Mouse (Mus musculus): ENCODE measurements around the gene Usp2. TPM values are rescaled to one million over a fixed set of nuclear protein-coding genes. Genes with fewer than 3 reads are reported as not detected.
A peak's percentile ranks its signal among the peaks of the same experiment; 100 is the strongest.

The Usp2 gene
- polyA plus RNA-seq, 1 experiment: 7.2 TPM

DNA sequence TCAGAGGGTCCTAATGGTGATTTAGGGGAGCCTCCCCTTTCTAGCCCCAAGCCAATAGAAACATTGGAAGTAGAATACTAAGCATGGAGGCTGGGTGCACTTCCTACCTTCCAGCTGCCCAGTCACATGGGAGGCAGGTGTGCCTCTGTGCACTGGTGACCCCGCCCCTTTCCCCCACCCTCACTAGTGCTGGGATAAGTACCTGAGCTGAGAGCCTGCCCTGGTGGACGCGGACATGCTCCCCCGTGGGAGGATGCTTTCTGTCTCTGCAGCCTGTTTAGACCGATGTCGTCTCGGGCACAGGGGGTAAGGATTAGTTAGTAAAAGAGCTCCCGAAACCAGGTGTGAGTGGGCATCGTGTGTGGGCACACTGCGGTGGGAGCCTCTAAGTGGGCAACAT is 20.1 kb downstream of the Usp2 start:
- Histone ChIP-seq H3K4me3 (ENCODE audit: insufficient read depth, low read depth, low read length) (no peak overlapping the region), H3K27ac (replicated peaks; ENCODE audit: low read depth, low read length) (0 out of 2 replicates have a peak overlapping the region, but pooled peaks have one; percentile 1), H3K4me1 (ENCODE audit: control insufficient read depth, insufficient read depth, insufficient read length, low read length) (peaks cover 16% of the 10 kb centered on the region)

GRCm38 (mm10) chr9:44087761-44088455 is 21.1 kb downstream of the Usp2 start:
- Histone ChIP-seq H3K27ac (replicated peaks; ENCODE audit: low read depth, low read length) (0 out of 2 replicates have a peak overlapping the region, but pooled peaks have one; percentile 31), H3K4me3 (ENCODE audit: insufficient read depth, low read depth, low read length) (no peak overlapping the region), H3K4me1 (ENCODE audit: control insufficient read depth, insufficient read depth, insufficient read length, low read length) (peaks cover 16% of the 10 kb centered on the region)

- Histone ChIP-seq H3K4me3 (ENCODE audit: insufficient read depth, low read depth, low read length) (no peak overlapping the region), H3K27ac (replicated peaks; ENCODE audit: low read depth, low read length) (no peak overlapping the region), H3K4me1 (ENCODE audit: control insufficient read depth, insufficient read depth, insufficient read length, low read length) (peaks cover 16% of the 10 kb centered on the region)
Measured at GRCm38 (mm10) chr9:44088877-44089608, 22.2 kb downstream of the Usp2 start.

DNA sequence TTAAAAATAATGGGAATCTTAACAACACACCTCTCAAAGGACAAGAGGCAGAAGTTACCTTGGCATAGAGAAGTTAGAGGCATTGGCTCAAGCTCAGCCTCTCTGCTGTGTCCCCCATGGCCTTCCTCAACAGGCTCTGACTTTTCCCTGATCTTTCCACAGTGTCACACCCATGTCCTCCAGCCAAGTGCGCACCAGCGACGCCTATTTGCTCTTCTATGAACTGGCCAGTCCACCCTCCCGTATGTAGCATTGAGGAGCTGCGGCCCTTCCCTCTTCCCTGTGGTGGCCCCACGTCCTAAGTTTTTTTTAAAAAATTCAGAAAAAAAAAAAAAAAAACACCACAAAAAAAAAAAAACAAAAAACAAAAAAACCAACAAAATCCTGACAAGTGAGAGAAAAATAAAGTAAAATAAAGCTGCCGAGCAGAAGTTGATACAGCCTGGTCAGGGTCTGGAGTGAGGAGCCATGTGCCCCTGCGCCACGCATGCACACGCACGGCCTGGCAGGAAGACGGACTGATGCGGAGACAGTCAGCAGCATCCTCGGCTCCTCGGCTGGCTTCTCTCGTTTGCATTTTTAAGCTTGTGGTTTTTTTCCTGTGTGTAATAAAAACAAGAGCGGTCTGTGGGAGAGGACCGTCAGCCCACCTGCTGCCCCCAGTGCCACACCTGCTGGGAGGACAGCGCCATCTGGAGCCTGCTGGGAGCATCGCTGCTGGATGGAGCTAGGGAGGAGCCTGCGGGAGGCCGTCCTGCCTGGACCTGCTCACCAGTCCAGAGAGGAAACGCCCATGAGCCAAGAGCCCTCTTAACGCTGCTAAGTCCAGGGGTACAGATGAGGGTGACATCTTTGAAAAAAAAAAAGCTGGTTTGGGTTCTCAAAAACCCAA is 27.0 kb downstream of the Usp2 start:
- Histone ChIP-seq H3K4me3 (ENCODE audit: insufficient read depth, low read depth, low read length) (no peak overlapping the region), H3K27ac (replicated peaks; ENCODE audit: low read depth, low read length) (no peak overlapping the region), H3K4me1 (ENCODE audit: control insufficient read depth, insufficient read depth, insufficient read length, low read length) (peaks cover 8% of the 10 kb centered on the region; the same call in 1 of the 2 replicates)

GRCm38 (mm10) chr9:44094737-44095136 is 27.9 kb downstream of the Usp2 start:
- Histone ChIP-seq H3K4me3 (ENCODE audit: insufficient read depth, low read depth, low read length) (no peak overlapping the region), H3K27ac (replicated peaks; ENCODE audit: low read depth, low read length) (no peak overlapping the region), H3K4me1 (ENCODE audit: control insufficient read depth, insufficient read depth, insufficient read length, low read length) (0 out of 2 replicates have a peak, but pooled peaks cover 3% of the 10 kb centered on the region)

DNA sequence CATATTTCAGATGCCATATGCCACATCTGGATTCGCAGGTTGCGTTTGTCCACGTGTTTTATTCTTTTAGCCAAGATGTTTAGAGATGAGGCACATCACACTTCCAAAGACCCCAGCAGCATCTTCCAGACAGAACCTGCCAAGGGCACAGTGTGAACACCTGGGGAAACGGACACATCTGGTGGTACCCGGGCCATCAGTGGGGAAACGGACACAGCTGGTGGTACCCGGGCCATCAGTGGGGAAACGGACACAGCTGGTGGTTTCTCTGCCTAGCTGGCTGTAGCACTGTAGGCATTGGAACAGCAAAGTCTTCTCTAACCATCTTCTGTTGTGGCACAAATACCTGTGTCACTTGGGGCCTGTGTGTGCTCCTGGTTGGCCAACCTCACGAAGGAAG is 29.0 kb downstream of the Usp2 start:
- Histone ChIP-seq H3K4me3 (ENCODE audit: insufficient read depth, low read depth, low read length) (no peak overlapping the region), H3K4me1 (ENCODE audit: control insufficient read depth, insufficient read depth, insufficient read length, low read length) (no peaks in the 10 kb centered on the region), H3K27ac (replicated peaks; ENCODE audit: low read depth, low read length) (no peak overlapping the region)

- Histone ChIP-seq H3K4me3 (ENCODE audit: insufficient read depth, low read depth, low read length) (no peak overlapping the region), H3K4me1 (ENCODE audit: control insufficient read depth, insufficient read depth, insufficient read length, low read length) (no peaks in the 10 kb centered on the region), H3K27ac (replicated peaks; ENCODE audit: low read depth, low read length) (no peak overlapping the region)
Measured at GRCm38 (mm10) chr9:44096536-44096935, 29.7 kb downstream of the Usp2 start.

- H3K4me1 ChIP-seq (ENCODE audit: control insufficient read depth, insufficient read depth, insufficient read length, low read length): no peaks in the 10 kb centered on the region; the same call in 1 of the 2 replicates
- no peak within 1 kb of the TSS for H3K4me3 ChIP-seq (ENCODE audit: insufficient read depth, low read depth, low read length)
- no peak within 1 kb of the TSS for H3K27ac ChIP-seq (replicated peaks; ENCODE audit: low read depth, low read length)
Measured at GRCm38 (mm10) chr9:44101490-44101889, 34.7 kb downstream of the Usp2 start, which contains the start of gene Mfrp. Gene Mfrp (plus strand): TSS chr9:44101729.

GRCm38 (mm10) chr9:44104881-44105280 is 38.1 kb downstream of the Usp2 start:
- no peak overlapping the region for H3K4me3 ChIP-seq (ENCODE audit: insufficient read depth, low read depth, low read length)
- no peak overlapping the region for H3K27ac ChIP-seq (replicated peaks; ENCODE audit: low read depth, low read length)
- peaks cover 6% of the 10 kb centered on the region; the same call in 1 of the 2 replicates for H3K4me1 ChIP-seq (ENCODE audit: control insufficient read depth, insufficient read depth, insufficient read length, low read length)

DNA sequence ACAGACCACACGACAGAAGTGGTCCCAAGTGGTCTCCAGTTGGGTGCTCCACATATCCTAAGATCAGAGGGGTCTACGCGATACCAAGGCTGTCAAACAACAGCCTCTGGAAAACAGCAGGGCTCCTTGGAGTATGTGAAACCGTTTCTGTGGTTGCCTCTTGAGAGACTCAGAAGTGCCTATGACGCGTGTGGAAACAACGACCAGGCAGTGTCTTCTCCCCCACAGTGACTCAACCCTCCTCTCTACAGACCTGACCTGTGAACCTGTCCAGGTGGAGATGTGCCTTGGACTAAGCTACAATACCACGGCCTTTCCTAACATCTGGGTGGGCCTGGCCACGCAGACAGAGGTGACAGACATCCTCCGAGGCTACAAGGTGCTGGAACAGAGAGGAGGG is 39.0 kb downstream of the Usp2 start:
- no peak overlapping the region for H3K4me3 ChIP-seq (ENCODE audit: insufficient read depth, low read depth, low read length)
- no peak overlapping the region for H3K27ac ChIP-seq (replicated peaks; ENCODE audit: low read depth, low read length)

GRCm38 (mm10) chr9:44106182-44106581 is 39.4 kb downstream of the Usp2 start:
- Histone ChIP-seq H3K4me1 (ENCODE audit: control insufficient read depth, insufficient read depth, insufficient read length, low read length) (peaks cover 6% of the 10 kb centered on the region; the same call in 1 of the 2 replicates), H3K4me3 (ENCODE audit: insufficient read depth, low read depth, low read length) (no peak overlapping the region), H3K27ac (replicated peaks; ENCODE audit: low read depth, low read length) (no peak overlapping the region)

More for the DNA sequence above, 39.0 kb downstream of the Usp2 start:
- peaks cover 6% of the 10 kb centered on the region; the same call in 1 of the 2 replicates for H3K4me1 ChIP-seq (ENCODE audit: control insufficient read depth, insufficient read depth, insufficient read length, low read length)

- peaks cover 6% of the 10 kb centered on the region; the same call in 1 of the 2 replicates for H3K4me1 ChIP-seq (ENCODE audit: control insufficient read depth, insufficient read depth, insufficient read length, low read length)
- peak overlapping the region; percentile 38; the same call in 1 of the 2 replicates for H3K27ac ChIP-seq (replicated peaks; ENCODE audit: low read depth, low read length)
- no peak overlapping the region for H3K4me3 ChIP-seq (ENCODE audit: insufficient read depth, low read depth, low read length)
Measured at GRCm38 (mm10) chr9:44106596-44106995, 39.8 kb downstream of the Usp2 start.

- Histone ChIP-seq H3K27ac (replicated peaks; ENCODE audit: low read depth, low read length) (peak within 1 kb of the TSS; percentile 43), H3K4me3 (ENCODE audit: insufficient read depth, low read depth, low read length) (peak within 1 kb of the TSS; percentile 48), H3K4me1 (ENCODE audit: control insufficient read depth, insufficient read depth, insufficient read length, low read length) (peaks cover 6% of the 10 kb centered on the region; the same call in 1 of the 2 replicates)
Measured at GRCm38 (mm10) chr9:44107110-44107509, 40.3 kb downstream of the Usp2 start, which contains the start of gene C1qtnf5. Gene C1qtnf5 (plus strand): TSS chr9:44107245.

DNA sequence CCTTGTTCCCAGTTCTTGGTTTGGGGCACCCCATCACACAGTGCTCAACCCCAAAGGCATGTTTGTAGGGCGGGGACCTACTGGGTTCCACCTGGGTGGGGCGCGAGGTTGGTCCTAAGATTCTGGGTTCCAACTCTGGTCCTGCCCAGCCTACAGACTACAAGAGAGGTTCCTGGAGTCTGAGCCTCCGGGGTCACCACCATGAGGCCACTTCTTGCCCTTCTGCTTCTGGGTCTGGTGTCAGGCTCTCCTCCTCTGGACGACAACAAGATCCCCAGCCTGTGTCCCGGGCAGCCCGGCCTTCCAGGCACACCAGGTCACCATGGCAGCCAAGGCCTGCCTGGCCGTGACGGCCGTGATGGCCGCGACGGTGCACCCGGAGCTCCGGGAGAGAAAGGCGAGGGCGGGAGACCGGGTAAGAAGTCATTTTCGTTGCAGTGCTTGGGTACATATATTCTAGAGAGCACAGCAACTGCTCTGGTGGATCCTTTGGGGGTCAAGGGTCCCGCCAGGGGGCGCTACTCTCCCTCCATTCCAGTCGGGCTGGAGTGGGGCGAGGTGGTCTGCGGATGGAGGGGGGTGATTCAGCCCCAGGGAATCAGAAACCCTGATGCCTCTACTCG is 40.8 kb downstream of the Usp2 start:
- H3K4me3 ChIP-seq (ENCODE audit: insufficient read depth, low read depth, low read length): peak overlapping the region; percentile 48
- peak overlapping the region; percentile 43 for H3K27ac ChIP-seq (replicated peaks; ENCODE audit: low read depth, low read length)
- peaks cover 6% of the 10 kb centered on the region; the same call in 1 of the 2 replicates for H3K4me1 ChIP-seq (ENCODE audit: control insufficient read depth, insufficient read depth, insufficient read length, low read length)
